Mouse (Mus musculus): ENCODE results near the gene Acp5. TPM values are rescaled to one million over a fixed set of nuclear protein-coding genes. Genes with fewer than 3 reads are reported as not detected.

The Acp5 gene
- polyA plus RNA-seq, 1 experiment from 2014 or later = 8.2 TPM

GRCm38 (mm10) chr9:22136765-22137547 is 1.4 kb upstream of the Acp5 start:
- Histone ChIP-seq H3K27me3 (peaks cover 16% of the 10 kb centered on the region), H3K9me3 (no peaks in the 10 kb centered on the region), H3K4me1 (peaks cover 3% of the 10 kb centered on the region; the same call in 1 of the 2 replicates), H3K4me3 (no peak overlapping the region), H3K27ac (no peak overlapping the region), H3K9ac (no peak overlapping the region), H3K4me2 (replicated peaks) (no peak overlapping the region), H3K36me3 (no peaks in the 10 kb centered on the region)
- ATAC-seq (ENCODE audit: insufficient number of reproducible peaks, insufficient read depth, low FRiP score, low TSS enrichment) = no peak
- 12% methylated on average over 21 of the region's 23 CpGs for WGBS

- 80% methylated on average over 9 of the region's 9 CpGs for WGBS
- no peak for ATAC-seq (ENCODE audit: insufficient number of reproducible peaks, insufficient read depth, low FRiP score, low TSS enrichment)
- no peak overlapping the region for H3K4me3 ChIP-seq
- H3K4me2 ChIP-seq (replicated peaks) = no peak overlapping the region
- H3K27ac ChIP-seq = no peak overlapping the region
- no peaks in the 10 kb centered on the region for H3K36me3 ChIP-seq
- H3K27me3 ChIP-seq = peaks cover 28% of the 10 kb centered on the region
- peaks cover 12% of the 10 kb centered on the region; the same call in 1 of the 2 replicates for H3K4me1 ChIP-seq
- no peaks in the 10 kb centered on the region for H3K9me3 ChIP-seq
- no peak overlapping the region for H3K9ac ChIP-seq
Measured at GRCm38 (mm10) chr9:22134988-22135643, 395 bp downstream of the Acp5 start.

- Histone ChIP-seq H3K36me3 (no peaks in the 10 kb centered on the region), H3K27me3 (peaks cover 28% of the 10 kb centered on the region), H3K4me1 (peaks cover 12% of the 10 kb centered on the region; the same call in 1 of the 2 replicates), H3K4me3 (no peak overlapping the region), H3K9me3 (no peaks in the 10 kb centered on the region), H3K4me2 (replicated peaks) (no peak overlapping the region), H3K9ac (no peak overlapping the region), H3K27ac (no peak overlapping the region)
- no peak for ATAC-seq (ENCODE audit: insufficient number of reproducible peaks, insufficient read depth, low FRiP score, low TSS enrichment)
- 84% methylated on average over 7 of the region's 7 CpGs for WGBS
Measured at GRCm38 (mm10) chr9:22134246-22134890, 1.1 kb downstream of the Acp5 start.

DNA sequence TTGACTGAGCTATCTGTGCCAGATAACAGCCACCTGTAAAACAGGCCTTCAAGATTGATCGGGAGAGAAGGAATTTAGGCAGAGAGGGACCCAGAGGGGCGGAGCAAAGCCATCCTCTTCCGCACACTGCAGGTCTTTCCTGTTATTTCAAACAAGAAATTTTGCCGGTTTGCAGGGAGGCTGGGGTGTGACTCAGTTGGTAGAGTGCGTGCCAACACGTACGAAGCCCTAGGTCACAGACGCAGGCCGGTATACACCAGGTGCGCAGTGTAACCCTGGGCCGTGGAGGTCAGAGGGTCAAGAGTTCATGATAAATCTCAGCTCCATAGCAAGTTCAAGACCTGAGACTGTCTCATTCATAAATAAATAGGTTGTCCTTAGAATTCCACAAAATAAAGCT is 3.3 kb downstream of the Acp5 start:
- Histone ChIP-seq H3K36me3 (no peaks in the 10 kb centered on the region), H3K27me3 (peaks cover 28% of the 10 kb centered on the region), H3K4me2 (replicated peaks) (peak overlapping the region; percentile 58), H3K9me3 (no peaks in the 10 kb centered on the region), H3K4me1 (peaks cover 12% of the 10 kb centered on the region; the same call in 1 of the 2 replicates), H3K4me3 (peak overlapping the region; percentile 37), H3K27ac (no peak overlapping the region), H3K9ac (0 out of 2 replicates have a peak overlapping the region, but pooled peaks have one; percentile 35)
- WGBS = 45% methylated on average over 11 of the region's 11 CpGs
- ATAC-seq (ENCODE audit: insufficient number of reproducible peaks, insufficient read depth, low FRiP score, low TSS enrichment) = no peak

DNA sequence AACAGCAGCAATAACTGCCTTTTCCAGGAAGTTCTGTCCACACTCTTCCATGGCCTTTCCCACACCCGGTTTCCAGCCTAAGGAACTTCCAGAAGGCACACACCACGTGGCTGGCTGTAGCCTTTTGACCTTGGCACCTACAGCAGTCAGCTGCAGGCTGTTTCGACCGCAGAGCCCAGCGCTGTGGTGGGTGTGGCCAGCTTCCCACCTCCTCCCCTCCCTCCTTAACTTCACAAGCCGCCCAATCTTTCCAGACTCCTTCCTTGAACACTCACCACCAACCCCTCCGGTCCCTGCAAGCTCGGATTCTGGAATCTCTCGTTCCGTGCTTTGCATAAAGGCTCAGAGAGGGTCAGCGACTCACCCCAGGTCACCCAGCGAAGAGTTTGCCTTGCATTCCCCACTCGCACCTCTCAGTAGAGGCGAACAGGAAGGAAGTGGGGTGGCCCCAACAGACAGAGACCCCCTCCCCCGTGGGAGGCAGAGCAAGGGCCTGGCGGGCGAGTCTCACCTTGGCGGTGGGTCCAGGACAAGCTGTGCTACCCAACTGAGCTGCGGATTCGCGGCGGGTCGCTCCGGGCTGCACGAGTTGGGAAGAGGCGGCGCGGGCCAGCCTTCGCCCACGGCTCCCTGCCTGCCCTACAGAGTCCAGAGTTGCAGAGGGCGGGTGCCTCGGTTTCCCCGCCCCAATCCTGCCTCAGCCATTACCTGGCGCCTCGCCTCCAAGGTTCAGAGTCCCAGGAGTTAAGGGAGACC is 4.1 kb downstream of the Acp5 start:
- Histone ChIP-seq H3K27me3 (peaks cover 20% of the 10 kb centered on the region), H3K27ac (no peak overlapping the region), H3K36me3 (no peaks in the 10 kb centered on the region), H3K4me1 (peaks cover 10% of the 10 kb centered on the region; the same call in 1 of the 2 replicates), H3K4me3 (peak overlapping the region; percentile 37), H3K9ac (peak overlapping the region; percentile 35; the same call in 1 of the 2 replicates), H3K4me2 (replicated peaks) (peak overlapping the region; percentile 58), H3K9me3 (no peaks in the 10 kb centered on the region)
- whole genome bisulfite sequencing = 3% methylated on average over 35 of the region's 35 CpGs
- no peak for ATAC-seq (ENCODE audit: insufficient number of reproducible peaks, insufficient read depth, low FRiP score, low TSS enrichment)

DNA sequence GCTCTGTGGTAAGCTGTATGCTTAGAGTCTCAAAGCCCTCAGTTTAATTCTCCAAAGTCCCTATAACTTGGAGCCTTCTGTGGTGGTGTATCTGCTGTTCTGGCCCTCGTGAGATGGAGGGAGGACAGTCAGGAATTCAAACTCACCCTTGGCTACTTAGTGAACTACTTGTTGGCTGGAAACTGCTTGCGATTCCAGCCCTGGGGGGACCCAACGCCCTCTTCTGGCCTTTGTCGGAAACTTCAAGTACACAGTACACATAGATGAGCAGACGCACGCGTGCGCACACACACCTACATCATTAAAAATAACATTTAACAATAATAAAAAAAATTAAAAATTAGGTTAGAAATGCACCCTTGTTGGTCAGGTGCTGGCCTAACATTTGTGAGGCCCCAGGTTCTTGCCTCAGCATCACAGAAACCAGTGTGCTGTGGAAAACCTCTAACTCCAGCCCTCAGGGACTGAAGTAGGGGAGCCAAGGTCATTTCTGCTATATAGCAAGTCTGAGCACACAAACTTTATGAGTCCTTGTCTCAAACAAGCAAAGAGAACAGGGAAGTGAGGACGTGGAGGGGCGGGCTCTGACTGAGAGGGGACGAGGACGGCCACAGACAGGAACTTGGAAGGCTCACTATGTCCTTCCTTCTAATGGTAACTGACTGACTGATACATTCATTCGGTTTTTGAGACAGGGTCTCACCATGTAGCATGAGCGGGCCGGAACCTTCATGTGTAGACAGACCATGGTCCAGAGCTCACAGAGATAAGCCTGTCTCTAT is 10.1 kb downstream of the Acp5 start:
- H3K4me1 ChIP-seq = no peaks in the 10 kb centered on the region
- no peaks in the 10 kb centered on the region for H3K36me3 ChIP-seq
- no peaks in the 10 kb centered on the region for H3K9me3 ChIP-seq
- H3K4me3 ChIP-seq = no peak overlapping the region
- ATAC-seq (ENCODE audit: insufficient number of reproducible peaks, insufficient read depth, low FRiP score, low TSS enrichment) = no peak
- no peak overlapping the region for H3K27ac ChIP-seq
- H3K27me3 ChIP-seq = peaks cover 2% of the 10 kb centered on the region; the same call in 1 of the 2 replicates
- no peak overlapping the region for H3K9ac ChIP-seq
- WGBS = 87% methylated on average over 15 of the region's 15 CpGs
- no peak overlapping the region for H3K4me2 ChIP-seq (replicated peaks)

- no peaks in the 10 kb centered on the region for H3K36me3 ChIP-seq
- H3K4me1 ChIP-seq = no peaks in the 10 kb centered on the region
- no peak overlapping the region for H3K27ac ChIP-seq
- H3K4me3 ChIP-seq = no peak overlapping the region
- H3K27me3 ChIP-seq = no peaks in the 10 kb centered on the region
- H3K9me3 ChIP-seq = no peaks in the 10 kb centered on the region
- ATAC-seq (ENCODE audit: insufficient number of reproducible peaks, insufficient read depth, low FRiP score, low TSS enrichment) = no peak
- WGBS = 89% methylated on average over 3 of the region's 3 CpGs
- H3K9ac ChIP-seq = no peak overlapping the region
- no peak overlapping the region for H3K4me2 ChIP-seq (replicated peaks)
Measured at GRCm38 (mm10) chr9:22124169-22124568, 11.3 kb downstream of the Acp5 start.

GRCm38 (mm10) chr9:22123069-22123609 is 12.4 kb downstream of the Acp5 start:
- Histone ChIP-seq H3K27me3 (no peaks in the 10 kb centered on the region), H3K27ac (no peak overlapping the region), H3K4me2 (replicated peaks) (no peak overlapping the region), H3K4me1 (no peaks in the 10 kb centered on the region), H3K4me3 (no peak overlapping the region), H3K9ac (no peak overlapping the region), H3K9me3 (no peaks in the 10 kb centered on the region), H3K36me3 (no peaks in the 10 kb centered on the region)
- no peak for ATAC-seq (ENCODE audit: insufficient number of reproducible peaks, insufficient read depth, low FRiP score, low TSS enrichment)
- WGBS = 84% methylated on average over 7 of the region's 7 CpGs

- Histone ChIP-seq H3K36me3 (no peaks in the 10 kb centered on the region), H3K9me3 (no peaks in the 10 kb centered on the region), H3K4me1 (no peaks in the 10 kb centered on the region), H3K4me2 (replicated peaks) (no peak overlapping the region), H3K4me3 (no peak overlapping the region), H3K9ac (no peak overlapping the region), H3K27me3 (no peaks in the 10 kb centered on the region), H3K27ac (no peak overlapping the region)
- ATAC-seq (ENCODE audit: insufficient number of reproducible peaks, insufficient read depth, low FRiP score, low TSS enrichment) = no peak
- 86% methylated on average over 3 of the region's 3 CpGs for WGBS
Measured at GRCm38 (mm10) chr9:22122005-22122404, 13.5 kb downstream of the Acp5 start.

DNA sequence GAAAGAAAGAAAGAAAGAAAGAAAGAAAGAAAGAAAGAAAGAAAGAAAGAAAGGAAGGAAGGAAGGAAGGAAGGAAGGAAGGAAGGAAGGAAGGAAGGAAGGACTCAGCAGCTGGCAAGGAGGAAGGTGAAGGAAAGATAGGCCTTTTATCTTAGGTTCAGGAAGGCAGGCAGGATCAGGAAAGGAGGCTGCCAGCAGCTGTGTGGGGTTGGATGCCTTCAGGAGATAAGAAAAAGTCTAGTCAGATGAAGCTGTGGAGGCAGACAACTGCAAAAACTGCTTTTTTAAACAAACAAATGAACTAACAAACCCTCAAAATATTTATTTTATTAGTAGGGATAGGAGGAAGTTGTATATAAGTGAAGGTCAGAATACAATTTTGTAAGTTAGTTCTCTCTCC is 14.0 kb downstream of the Acp5 start:
- ATAC-seq (ENCODE audit: insufficient number of reproducible peaks, insufficient read depth, low FRiP score, low TSS enrichment) = no peak
- H3K36me3 ChIP-seq = no peaks in the 10 kb centered on the region

More for the DNA sequence above, 14.0 kb downstream of the Acp5 start:
- Histone ChIP-seq H3K9ac (no peak overlapping the region), H3K4me2 (replicated peaks) (no peak overlapping the region), H3K27me3 (no peaks in the 10 kb centered on the region), H3K4me1 (no peaks in the 10 kb centered on the region), H3K27ac (no peak overlapping the region), H3K4me3 (no peak overlapping the region), H3K9me3 (no peaks in the 10 kb centered on the region)
